Mouse (Mus musculus) kidney, postnatal 4 days (tissue): ENCODE results near the gene Gpr108.
A peak's percentile ranks its signal among the peaks of the same experiment; 100 is the strongest.
"Not testable (repeated sequence)": the region's sequence is repeated elsewhere in the genome, so short reads cannot be mapped to it uniquely, and the experiment has no call there.

Experiments
- DNase-seq, 2 experiments: peaks; one replicate each; pipeline ENCODE4 v3.0.0; 2021; ENCODE audit warnings: mixed read lengths in 2 of 2

Gpr108 gene

DNA sequence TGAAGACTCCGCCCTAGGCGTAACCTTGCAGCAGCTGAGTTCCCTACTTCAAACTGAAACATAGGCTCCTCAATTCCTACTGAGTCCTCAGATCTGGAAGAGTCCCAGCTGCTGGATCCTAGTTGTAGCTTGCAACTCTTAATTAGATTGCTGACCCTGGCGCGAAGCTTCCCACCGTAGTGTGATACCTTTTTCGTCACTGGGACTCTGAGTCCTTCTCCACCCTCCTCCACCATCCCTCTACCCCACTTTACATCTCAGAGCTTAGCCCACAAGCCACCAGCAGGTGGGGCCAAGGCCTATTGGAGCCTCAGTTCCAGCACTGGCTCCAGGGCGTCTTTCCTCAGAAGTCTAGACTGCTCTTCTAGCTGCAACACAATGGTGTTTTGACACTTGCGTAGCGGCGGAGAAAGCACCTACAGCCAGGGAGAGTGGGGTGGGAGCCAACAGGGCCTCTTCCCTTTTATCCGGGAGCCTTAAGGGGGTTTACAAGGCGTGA lies at the start of gene Gpr108:
Gene Gpr108, minus strand, starts transcription at position 246 of the 499 bp plus-strand sequence.
- DNase-seq = peak; percentile 90 to 94

DNA sequence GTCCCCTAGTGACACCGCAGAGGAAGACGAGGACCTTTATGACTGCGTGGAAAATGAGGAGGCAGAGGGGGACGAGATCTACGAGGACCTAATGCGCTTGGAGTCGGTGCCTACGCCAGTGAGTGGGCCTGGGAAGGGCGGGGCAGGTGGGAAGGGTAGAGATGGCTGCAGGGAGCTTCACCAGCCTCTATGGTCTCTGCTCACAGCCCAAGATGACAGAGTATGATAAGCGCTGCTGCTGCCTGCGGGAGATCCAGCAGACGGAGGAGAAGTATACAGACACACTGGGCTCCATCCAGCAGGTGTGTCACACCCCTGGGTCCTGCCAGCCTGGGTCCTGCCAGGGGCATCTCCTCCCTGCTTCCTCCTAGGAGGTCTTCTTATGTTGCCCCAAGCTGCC lies 48.8 kb upstream of the Gpr108 start:
- DNase-seq = no peak

DNA sequence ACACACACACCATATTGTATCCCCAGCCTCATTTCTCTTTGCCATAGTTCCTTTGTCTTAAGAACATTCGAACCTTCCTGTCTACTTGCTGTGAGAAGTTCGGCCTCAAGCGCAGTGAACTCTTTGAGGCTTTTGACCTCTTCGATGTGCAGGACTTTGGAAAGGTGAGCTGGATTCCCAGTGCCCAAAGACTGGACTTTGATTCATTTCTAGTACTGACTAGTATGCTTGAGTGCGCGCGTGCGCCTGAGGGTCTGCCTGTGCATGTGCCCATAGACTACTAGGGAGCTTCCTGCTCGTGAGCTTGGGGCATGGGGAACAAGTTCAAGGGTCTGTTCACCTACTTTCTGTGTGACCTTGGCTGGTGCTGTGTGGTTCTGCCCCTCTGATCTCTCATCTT lies 47.7 kb upstream of the Gpr108 start:
- DNase-seq = no peak

DNA sequence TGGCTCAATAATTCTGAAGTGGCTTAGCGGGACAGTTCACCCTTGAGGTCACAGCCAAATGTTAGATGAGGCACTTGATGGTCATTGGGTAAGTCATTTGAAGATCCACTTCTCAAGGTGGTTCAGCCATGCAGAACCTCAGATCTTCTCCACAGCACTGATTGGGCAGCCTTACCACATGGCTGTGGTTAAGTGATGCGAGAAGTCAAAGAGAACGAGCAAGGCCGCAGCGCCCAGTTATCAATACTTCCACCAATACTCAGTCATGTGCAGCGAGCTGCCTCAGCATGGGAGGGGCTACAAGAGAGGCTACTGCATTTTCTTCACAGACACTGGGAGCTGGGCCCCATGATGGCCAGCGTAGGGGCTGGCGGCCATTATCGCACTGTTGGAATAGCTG lies 44.7 kb upstream of the Gpr108 start:
- no peak for DNase-seq

DNA sequence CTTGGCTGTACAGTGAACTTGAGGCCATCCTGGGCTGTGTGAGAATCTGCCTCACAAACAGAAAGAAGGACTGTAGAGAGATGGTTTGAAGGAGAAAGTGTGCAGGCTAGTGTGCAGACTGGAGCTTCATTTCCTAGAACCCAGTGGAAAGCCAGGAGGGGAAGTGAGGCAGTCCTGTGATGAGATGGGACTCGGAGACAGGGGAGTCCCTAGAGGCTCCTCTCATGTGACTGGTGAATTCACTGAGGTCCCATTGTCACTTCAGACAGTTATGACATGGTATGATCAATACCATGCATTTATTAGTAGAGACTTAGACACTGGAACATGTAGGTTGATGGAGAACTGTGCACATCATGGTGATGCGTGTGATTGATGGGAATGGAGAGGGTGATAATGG lies 44.1 kb upstream of the Gpr108 start:
- DNase-seq = no peak

DNA sequence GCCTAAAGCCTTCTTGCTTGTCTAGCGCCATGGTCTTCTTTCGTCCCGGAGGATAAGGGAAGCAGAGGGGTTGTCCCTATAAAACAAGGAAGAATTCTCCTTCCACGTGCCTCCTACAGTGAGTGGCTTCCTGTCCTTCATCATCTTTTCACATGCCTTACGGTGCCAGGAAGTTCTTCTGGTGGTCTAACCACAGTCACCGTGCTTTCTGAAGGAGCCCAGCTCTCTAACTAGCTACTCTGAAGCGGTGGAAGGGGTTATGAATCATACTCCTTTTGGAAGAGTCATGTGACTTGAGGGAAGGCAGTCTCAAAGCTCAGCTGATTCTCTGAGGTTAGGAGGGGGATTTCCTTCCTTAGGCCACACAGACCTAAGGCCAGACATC lies 42.4 kb upstream of the Gpr108 start:
- no peak for DNase-seq

DNA sequence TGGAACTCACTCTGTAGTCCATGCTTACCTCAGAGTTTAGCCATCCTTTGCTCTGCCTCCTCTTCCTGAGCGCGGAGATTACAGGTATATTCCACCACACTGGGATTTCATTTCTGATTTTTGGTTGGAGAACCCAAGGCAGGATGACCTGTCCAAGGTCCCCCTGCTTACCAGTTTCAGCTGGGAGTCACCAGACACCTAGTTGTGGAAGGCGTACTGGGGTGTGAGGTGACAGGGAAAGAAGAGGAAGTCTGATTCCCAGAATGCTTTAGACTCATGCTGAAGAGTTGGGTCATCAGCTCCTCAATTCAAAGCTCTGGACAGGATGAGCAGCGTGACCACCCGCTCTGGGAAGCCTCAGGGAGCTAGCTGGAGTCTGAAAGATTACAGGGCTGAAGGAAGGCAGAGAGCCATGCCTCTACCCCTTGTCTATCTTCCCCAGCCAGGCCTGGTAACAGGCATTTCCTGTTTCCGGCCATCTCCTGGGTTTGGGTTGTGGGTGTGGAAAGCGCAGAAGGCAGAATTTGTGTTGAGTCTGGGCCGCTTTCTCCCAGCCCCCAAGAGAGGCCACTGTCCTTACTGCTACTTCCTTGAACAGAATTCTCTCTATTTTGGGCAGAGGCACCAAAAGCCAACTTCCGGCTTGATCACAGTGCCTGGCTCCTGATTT lies 41.9 kb upstream of the Gpr108 start:
- peak in 1 of 2 experiments; percentile 17 for DNase-seq

DNA sequence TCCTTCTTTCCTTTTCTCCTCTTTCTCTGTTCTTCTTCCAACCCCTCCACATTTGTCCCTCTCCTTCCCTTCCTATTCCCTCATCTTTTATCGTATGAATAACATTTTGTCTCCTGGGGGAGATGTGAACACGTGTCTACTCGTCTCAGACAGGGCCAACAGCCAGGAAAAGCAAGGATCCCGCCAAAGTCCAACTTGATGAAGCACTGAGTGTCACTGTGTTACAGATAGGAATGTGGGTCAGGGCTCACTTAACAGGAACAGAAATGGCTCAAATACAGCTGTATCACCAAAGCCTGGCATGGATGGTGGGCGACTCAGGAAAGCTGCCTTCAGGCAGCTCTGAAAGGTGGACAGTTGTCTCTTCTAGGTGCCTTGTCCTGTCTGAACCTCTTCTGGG lies 41.0 kb upstream of the Gpr108 start:
- no peak for DNase-seq

DNA sequence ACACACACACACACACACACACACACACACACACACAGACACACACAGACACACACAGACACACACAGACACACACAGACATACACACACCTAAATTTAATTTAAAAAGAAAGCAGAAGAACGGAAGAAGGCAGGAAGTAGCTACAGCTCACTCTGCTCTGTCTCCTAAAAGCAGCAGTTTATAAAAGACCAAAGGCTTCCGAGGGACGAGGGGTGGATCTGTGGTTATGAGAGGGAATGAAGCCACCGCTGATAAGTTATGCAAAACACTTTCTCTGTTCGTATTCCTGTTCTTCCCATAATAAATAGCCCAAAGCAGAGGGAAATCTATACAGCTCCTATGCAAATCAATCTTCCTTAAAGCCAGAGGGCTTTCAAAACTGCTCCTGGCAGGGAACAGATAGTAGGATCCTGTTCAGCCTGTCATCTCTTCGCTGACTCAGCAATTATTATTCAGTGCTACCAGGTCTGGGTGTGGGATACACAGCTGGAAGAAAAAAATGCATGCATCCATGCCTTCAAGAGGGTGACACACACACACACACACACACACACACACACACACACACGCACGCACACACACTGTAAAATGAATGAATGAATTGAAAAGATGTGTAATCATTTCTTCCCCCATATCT lies 38.6 kb upstream of the Gpr108 start:
- DNase-seq = no peak

DNA sequence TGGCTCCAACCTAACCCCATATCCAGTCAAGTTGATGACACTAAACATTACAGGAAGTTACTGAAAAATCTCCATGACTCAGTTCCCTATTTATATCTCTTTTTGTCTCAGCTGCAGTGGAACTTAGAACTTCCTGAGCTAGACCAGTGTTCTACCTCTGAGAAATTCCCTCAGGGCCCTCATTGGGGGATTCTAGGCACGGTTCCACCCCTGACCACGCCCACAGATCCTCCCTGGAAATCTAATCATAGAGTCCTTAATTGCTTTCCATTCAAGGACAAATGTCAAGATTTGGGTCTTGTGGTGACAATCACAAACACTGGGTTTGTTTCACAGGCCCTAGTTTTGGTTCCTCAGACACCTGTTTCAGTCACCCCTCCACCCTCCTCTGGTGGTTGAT lies 36.8 kb upstream of the Gpr108 start:
- no peak for DNase-seq

DNA sequence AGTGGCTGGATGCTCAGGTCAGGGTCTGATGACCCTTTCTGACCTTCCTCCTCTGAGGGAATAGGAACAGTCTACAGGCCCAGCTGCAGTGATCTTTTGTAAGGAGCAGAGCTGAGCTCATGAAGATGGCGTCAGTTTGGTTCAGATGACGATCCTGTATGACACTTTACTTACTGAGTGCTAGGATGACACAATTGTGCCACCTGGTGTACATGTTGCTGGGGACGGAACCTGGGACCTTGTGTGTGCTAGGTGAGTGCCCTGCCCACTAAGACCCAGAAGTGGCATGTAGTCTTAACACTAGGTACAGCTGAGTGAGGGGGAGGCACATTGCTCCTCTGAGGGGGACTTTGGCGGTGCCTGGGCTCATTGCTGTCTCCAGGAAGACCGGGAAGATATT lies 35.7 kb upstream of the Gpr108 start:
- no peak for DNase-seq

DNA sequence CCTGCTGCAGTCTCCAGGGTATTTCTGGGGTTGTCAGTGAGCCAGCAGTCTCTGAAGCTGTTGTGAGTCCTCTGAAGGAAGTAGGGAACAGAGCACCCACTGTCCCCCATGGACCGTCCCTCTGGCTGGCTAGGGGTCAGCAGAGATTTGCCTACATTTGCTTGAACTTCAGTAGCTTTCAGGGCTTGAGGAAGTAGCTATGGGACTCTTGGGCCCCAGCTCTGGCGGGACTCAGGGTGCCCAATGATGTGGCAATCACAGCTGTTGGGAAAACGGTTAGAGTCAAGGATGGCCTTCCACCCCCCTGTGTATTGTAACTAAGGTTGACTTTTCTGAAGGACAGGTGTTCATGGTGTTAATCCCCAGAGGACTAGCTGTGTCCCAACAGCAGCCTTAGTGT lies 32.2 kb upstream of the Gpr108 start:
- DNase-seq = no peak

DNA sequence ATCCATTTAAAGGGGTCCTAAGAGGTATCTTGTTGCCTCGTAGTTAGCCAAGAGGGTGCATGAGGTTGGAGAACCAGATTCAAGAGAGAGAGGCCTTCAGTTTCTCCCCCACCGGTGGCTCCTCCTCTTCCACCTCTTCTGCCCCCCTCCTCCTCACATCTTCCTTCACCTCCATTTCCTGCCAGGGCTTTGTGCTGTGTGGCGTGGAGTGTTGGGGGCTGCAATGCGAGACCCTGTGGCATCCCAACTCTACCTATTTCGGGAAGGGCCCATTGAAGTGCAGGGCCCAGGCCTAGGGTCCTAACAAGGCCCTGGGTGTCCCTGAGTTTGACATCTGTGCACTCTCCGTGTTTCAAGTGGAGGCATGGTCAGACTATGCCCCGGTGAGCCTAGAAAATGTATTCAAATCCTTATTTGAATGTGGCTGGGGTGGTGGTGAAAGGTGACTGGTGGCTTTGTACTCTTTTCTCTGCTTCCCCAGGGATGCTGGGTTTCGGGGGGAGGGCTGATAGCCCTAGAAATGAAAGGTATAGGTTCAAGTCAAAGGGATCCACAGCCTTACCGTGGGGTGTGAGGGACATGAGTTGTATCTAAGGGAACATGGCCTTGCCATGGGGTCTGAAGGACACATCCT lies 31.5 kb upstream of the Gpr108 start:
- no peak for DNase-seq

DNA sequence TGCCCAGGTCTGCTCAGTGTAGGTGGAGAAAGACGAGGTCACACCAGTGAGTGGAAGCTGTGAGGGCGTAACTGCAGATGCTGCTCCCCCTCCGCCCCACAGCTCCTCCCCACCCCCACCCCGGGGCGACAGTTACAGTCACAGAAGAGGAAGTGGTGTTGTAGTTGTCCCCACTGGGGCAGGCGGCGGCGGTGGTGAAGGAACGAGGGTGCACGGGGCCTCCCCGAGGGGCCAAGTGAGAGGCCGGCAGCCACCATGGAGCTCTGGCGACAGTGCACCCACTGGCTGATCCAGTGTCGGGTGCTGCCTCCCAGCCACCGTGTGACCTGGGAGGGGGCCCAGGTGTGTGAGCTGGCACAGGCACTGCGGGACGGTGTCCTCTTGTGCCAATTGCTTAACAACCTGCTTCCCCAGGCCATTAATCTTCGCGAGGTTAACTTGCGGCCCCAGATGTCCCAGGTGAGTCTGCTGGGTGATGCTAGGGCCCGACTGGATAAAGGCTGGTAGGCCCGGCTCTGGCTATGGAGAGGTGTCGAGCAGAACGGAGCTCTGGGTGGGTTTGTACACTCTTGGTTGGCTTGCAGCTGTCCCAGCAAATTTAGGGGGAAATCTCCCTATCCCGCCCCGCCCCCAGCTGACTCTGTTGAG lies 30.8 kb upstream of the Gpr108 start, which contains the start of gene Vav1:
Gene Vav1, plus strand, starts transcription at position 158 of the 648 bp plus-strand sequence.
- peak in 1 of 2 experiments; percentile 37 for DNase-seq

DNA sequence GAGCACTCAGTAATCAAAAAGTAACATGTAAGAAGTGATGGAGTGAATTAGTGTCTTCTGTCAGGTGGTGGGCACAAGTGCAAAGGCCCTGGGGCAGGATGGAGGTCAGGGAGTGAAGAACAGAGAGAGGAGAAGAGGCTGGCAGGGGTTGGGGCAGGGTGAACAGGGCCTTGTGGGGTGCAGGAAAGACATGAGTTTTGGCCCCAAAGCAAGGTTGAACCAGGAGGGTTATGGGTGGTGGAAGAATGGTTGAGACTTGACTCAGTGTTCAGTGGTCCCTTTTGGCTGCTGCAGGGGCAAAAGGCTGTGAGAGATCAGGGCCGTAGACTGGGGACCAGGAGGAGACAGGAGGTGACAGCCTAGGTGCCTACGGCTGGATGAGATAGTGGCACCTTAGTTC lies 30.3 kb upstream of the Gpr108 start:
- DNase-seq = no peak

DNA sequence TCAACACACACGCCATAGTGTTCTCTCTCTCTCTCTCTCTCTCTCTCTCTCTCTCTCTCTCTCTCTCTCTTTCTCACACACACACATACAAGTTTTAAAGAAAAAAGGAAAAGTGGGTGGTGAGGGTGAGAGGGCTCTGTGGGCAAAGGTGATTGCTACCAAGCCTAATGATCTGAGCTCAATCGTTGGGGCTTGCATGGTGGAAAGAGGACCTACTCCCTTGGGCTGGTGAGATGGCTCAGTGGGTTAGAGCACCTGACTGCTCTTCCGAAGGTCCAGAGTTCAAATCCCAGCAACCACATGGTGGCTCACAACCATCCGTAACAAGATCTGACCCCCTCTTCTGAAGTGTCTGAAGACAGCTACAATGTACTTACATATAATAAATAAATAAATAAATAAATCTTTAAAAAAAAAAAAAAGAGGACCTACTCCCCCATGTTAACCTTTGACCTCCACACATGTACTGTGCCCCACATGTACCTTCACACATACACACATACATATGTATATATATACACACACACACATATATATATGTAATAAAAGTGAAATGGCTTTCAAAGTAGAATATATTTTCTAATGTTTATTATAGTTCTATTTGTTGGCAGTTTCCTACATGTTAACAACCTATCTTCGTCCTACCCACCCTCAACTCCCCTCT lies 29.5 kb upstream of the Gpr108 start:
- not testable (repeated sequence) for DNase-seq

DNA sequence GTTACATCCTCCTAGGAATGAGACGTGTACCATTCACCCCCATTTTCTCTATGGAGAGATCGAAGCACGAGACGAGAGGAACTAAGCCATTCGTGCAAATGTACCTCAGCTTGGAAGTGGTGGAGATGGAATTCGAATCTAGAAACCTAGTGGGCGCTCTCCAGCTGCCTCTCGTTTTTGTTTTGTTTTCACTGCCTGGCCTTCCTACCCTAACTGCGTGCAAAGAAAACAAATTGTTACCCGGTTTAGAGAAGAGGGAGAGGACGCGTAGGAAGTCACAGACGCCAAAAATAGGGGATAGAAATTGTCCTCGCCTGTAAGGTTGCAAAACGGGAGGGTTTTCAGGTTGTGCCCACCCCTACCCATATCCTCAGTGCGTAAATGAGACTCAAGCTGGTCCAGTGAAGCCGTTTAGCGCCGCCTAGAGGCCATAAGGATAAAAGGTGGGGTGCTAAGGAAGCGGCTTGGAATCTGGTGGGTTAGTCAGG lies 28.4 kb upstream of the Gpr108 start:
- peak; percentile 78 to 84 for DNase-seq

DNA sequence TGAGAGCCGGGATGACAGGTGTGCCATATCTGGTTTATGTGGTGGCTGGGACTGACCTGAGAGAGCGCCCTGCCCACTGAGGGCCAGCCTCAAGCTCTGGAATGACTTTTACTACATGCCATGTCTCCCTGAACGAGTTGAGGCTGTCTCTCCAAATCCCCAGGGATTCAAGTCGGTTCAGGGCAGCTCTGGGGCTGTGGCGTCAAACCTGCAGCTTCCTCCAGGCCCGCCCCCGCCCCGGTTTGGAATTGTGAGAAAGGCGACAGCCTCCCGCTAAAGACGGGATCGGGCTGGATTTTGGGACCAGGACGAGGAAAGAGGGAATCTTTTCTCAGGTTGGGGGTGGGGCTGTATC lies 27.7 kb upstream of the Gpr108 start:
- peak; percentile 21 to 44 for DNase-seq

DNA sequence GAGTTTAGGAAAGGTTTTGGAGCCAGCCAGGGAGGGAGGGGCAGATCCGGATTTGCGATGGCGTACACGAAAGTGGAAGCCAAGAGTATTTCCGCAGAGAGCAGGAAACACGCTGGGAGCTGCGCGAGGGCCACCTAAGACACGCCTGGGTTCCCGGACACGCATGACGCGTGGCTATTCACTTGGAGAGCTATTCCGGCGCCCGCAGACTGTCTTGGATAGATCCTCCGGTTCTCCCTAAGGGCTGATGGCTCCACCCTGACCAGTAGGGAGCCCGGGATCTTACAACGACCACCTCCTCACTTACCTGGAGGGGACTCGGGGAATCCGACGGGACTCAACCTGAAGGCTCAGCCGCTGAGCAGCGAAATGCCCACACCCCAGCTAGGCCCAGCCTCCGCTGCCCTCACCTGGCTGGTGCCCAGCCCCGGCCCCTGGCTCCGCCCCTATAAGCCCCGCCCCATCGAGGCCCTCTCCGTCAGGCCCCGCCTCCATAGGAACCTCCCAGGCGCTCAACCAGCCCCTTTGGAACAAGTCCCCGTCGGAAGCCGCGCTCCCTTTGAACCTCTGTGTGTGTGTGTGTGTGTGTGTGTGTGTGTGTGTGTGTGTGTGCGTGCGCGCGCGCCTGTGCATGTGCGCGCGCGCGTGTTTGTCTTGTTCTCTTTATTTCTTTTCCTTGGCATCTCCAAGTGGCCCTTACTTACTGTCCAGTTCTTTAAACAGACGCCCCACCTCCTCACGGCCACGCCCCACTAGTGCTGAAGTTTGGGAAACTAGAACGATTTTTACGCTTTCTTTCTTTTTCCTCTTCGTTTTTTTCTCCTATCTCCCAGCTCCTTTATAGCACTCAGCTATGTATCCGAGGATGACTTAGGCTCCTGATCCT lies 27.1 kb upstream of the Gpr108 start:
- DNase-seq = peak; percentile 93 to 95

DNA sequence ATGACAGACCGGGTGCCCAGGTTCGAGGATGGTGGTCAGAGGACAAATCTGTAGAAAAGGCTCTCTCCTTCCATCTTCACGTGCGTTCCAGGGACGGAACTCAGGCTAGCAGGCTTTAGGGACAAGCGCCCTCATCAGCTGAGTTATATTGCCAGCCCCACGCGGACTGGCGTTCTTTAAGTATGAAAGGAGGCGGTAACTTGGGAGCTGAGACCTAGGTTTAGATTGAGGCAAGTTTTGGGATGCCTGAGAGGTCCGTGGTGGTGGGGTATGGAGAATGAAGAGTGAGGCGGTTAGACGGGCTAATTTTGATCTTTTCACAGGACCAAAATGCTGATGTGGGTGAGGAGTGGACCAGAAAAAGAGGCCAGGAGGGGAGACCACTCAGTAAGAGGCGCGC lies 26.4 kb upstream of the Gpr108 start:
- no peak for DNase-seq

DNA sequence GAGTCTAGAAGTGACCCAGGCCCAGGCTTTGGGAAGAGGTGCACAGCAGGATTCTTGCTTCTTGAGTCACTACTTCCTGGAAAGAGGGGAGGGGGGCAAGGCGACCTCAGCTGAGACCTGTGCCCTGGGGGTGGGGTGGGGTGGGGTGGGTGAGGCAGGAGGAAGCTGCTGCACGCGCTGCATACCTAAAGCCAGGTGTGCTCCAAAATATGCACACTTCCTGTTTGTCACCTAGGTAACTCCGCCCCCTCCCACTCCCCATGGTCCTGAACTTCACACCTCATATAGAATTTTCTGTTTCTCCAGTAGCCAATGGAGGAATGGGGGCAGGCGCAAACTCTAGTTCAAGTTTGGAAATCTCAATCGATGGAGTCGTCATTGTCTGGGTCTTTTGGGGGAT lies 25.6 kb upstream of the Gpr108 start:
- DNase-seq = no peak

DNA sequence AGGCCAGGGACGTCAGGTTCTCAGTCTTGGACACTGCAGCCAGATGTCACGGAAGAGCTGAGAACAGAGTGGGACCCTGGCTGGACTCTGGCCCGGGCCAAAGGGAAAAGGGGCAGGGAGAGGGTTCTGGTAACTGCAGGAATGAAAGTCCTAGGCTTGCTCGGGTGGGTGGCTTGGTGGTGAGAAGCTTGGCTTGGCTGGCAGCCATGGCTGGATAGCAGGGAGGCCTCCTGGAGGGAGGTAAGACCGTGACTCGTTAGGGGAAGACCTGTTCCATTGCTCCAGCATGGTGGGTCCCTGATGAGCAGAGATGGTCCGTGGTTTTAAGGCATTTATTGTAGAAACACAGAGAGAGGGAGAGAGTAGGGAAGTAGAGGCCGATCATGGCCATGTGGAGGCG lies 23.1 kb upstream of the Gpr108 start:
- peak in 1 of 2 experiments; percentile 34 for DNase-seq
